Mouse (Mus musculus) lung, postnatal 0 days (tissue): ENCODE data around the gene Teddm1b. TPM values are rescaled to one million over a fixed set of nuclear protein-coding genes. Genes with fewer than 3 reads are reported as not detected.

Source experiments
- ATAC-seq: fragments of 200-750 bp; cut with Nextera tagmentation; 2 replicates; pipeline ENCODE4 v1.8.0; 2017; ENCODE audit warnings: moderate library complexity
- DNase-seq: peaks from one replicate; pipeline ENCODE4 v3.0.0-alpha.2; 2016; ENCODE audit warnings: low spot score
- H3K27ac ChIP-seq: fragments of 300-500 bp; sonication (generic); 2 replicates; pipeline ENCODE4 v1.5.1; 2014; ENCODE audit warnings: antibody characterized with exemption, mild to moderate bottlenecking, low read length, mixed read lengths
- H3K27me3 ChIP-seq: fragments of 300-500 bp; sonication (generic); replicated peaks from 2 replicates; pipeline ENCODE4 v1.6.1; 2014; ENCODE audit warnings: low read length, mixed read lengths; ENCODE audit not compliant: insufficient read depth
- H3K36me3 ChIP-seq: fragments of 300-500 bp; sonication (generic); 2 replicates; pipeline ENCODE4 v1.6.1; 2014; ENCODE audit warnings: low read length, mixed read lengths; ENCODE audit not compliant: insufficient read depth
- H3K4me1 ChIP-seq: fragments of 300-500 bp; sonication (generic); 2 replicates; pipeline ENCODE4 v1.6.1; 2014; ENCODE audit warnings: antibody characterized with exemption, low read depth, low read length, mixed read lengths; ENCODE audit not compliant: insufficient read depth
- H3K4me2 ChIP-seq: fragments of 300-500 bp; sonication (generic); replicated peaks from 2 replicates; pipeline ENCODE4 v1.6.1; 2014; ENCODE audit warnings: low read depth, mild to moderate bottlenecking, low read length, moderate library complexity, mixed read lengths
- H3K4me3 ChIP-seq: fragments of 300-500 bp; sonication (generic); 2 replicates; pipeline ENCODE4 v1.5.1; 2014; ENCODE audit warnings: low read depth, low read length
- H3K9ac ChIP-seq: fragments of 300-500 bp; sonication (generic); replicated peaks from 2 replicates; pipeline ENCODE4 v1.6.1; 2014; ENCODE audit warnings: low read depth, mild to moderate bottlenecking
- H3K9me3 ChIP-seq: fragments of 300-500 bp; sonication (generic); 2 replicates; pipeline ENCODE4 v1.6.1; 2016; ENCODE audit warnings: low read length, mixed read lengths
- CTCF ChIP-seq: IDR thresholded peaks from 2 replicates; pipeline ENCODE4 v1.5.1; 2016; ENCODE audit warnings: antibody characterized with exemption, mild to moderate bottlenecking
- EP300 ChIP-seq: IDR thresholded peaks from 2 replicates; pipeline ENCODE4 v1.6.1; 2016; ENCODE audit warnings: antibody characterized with exemption, mild to moderate bottlenecking, control low read depth
- WGBS: fragments of 180-500 bp; shearing (Covaris S2); extraction: QIAGEN DNeasy Blood & Tissue Kit; methylation state at CpG from one replicate; pipeline ENCODE4 v1.1.7; 2014; 5-methylcytosine and 5-hydroxymethylcytosine counted together
- microRNA-seq: library from miRNA; unstranded; fragments of <30 nt; microRNA quantifications from one replicate; pipeline ENCODE4, GENCODE M21; 2016
- polyA plus RNA-seq: library from polyadenylated mRNA; unstranded; fragments of >200 nt; fragmentation: Nextera tagmentation; extraction: Ambion mirVana; gene quantifications from 2 replicates; pipeline ENCODE4 v1.2.1, GENCODE M21; 2015

The Teddm1b gene
- polyA plus RNA-seq, 1 experiment from 2014 or later = 0.07 TPM

- no peak for ATAC-seq
- Histone ChIP-seq H3K4me1 (no peaks in the 10 kb centered on the region), H3K4me3 (no peak overlapping the region), H3K36me3 (no peaks in the 10 kb centered on the region), H3K27me3 (no peaks in the 10 kb centered on the region), H3K27ac (no peak overlapping the region), H3K4me2 (no peak overlapping the region), H3K9me3 (no peaks in the 10 kb centered on the region), H3K9ac (no peak overlapping the region)
- TF ChIP-seq EP300 (no peak), CTCF (no peak)
- DNase-seq = no peak
- 77% methylated on average over 3 of the region's 3 CpGs for WGBS
Observed at GRCm38 (mm10) chr1:153921642-153922041, 47.5 kb downstream of the Teddm1b start.

- DNase-seq (peak; percentile 14), ATAC-seq (peak; percentile 58)
- H3K4me1 ChIP-seq = no peaks in the 10 kb centered on the region
- H3K4me2 ChIP-seq = no peak overlapping the region
- H3K27me3 ChIP-seq = no peaks in the 10 kb centered on the region
- H3K4me3 ChIP-seq = no peak overlapping the region
- no peaks in the 10 kb centered on the region for H3K9me3 ChIP-seq
- 29% methylated on average over 5 of the region's 5 CpGs for WGBS
- TF ChIP-seq EP300 = no peak
- TF ChIP-seq CTCF = no peak
- no peak overlapping the region for H3K27ac ChIP-seq
- H3K9ac ChIP-seq = no peak overlapping the region
- no peaks in the 10 kb centered on the region for H3K36me3 ChIP-seq
Observed at GRCm38 (mm10) chr1:153922571-153923021, 48.5 kb downstream of the Teddm1b start.

GRCm38 (mm10) chr1:153924395-153925385, 50.5 kb downstream of the Teddm1b start:
- no peak overlapping the region for H3K4me2 ChIP-seq
- DNase-seq = peak; percentile 51
- no peak overlapping the region for H3K27ac ChIP-seq
- TF ChIP-seq EP300 = no peak
- no peak for TF ChIP-seq CTCF
- H3K4me3 ChIP-seq = no peak overlapping the region
- WGBS = 55% methylated on average over 6 of the region's 6 CpGs
- H3K36me3 ChIP-seq = no peaks in the 10 kb centered on the region
- H3K4me1 ChIP-seq = no peaks in the 10 kb centered on the region
- no peaks in the 10 kb centered on the region for H3K9me3 ChIP-seq
- no peak overlapping the region for H3K9ac ChIP-seq
- ATAC-seq = peak; percentile 35
- no peaks in the 10 kb centered on the region for H3K27me3 ChIP-seq

Small RNA genes within 50 kb of the gene (microRNA-seq; reads per million reads assigned to microRNA genes)
- gene Mir8114 = 7.1 reads per million, percentile 18 among the genes with 10 or more reads in this experiment

Other genes with a start within 250 kb of the Teddm1b start
- 0.12 and 0.14 TPM in 2 replicates for gene Rgs8, start 221.3 kb upstream of the Teddm1b start, polyA plus RNA-seq
- 3.8 and 8.4 TPM in 2 replicates for gene Rgs16, start 134.0 kb upstream of the Teddm1b start, polyA plus RNA-seq
- 13.1 and 16.6 TPM in 2 replicates for gene Rnasel, start 124.9 kb upstream of the Teddm1b start, polyA plus RNA-seq
- gene Rgsl1, start 30.2 kb upstream of the Teddm1b start, polyA plus RNA-seq = 0.07 and 0.10 TPM in 2 replicates
- gene Teddm1a, start 17.4 kb downstream of the Teddm1b start, polyA plus RNA-seq = not detected in 2 replicates
- 179 and 283 TPM in 2 replicates for gene Glul, start 25.6 kb downstream of the Teddm1b start, polyA plus RNA-seq
- gene Teddm2, start 25.9 kb downstream of the Teddm1b start, polyA plus RNA-seq = 0.62 and 0.98 TPM in 2 replicates